ENCODE assay signal across 8 mouse cellular contexts in genomic region chr7:120670153-120670875, GRCm38 (mm10). TPM values are rescaled to one million over a fixed set of nuclear protein-coding genes. Genes with fewer than 3 reads are reported as not detected.
DNase-seq lines count a peak whose midpoint lies in the region; ATAC-seq lines count a peak whose summit lies in the region.

Gene Pdzd9 (minus strand): TSS chr7:120670343.

- WGBS in heart, embryonic 15.5 days: 15% methylated on average over 14 of the region's 14 CpGs
- WGBS in neural tube, embryonic 14.5 days: 21% methylated on average over 14 of the region's 14 CpGs

- DNase-seq in adrenal gland, postnatal 4 days (ENCODE audit: low spot score in 2 of 2): peak; percentile 48 to 50
- peak; percentile 53 for DNase-seq in fibroblast of lung, adult 2 months (ENCODE audit: low read depth)
- peak; percentile 78 for DNase-seq in kidney, postnatal 14 days
- DNase-seq in lung, adult 18-20 months: peak; percentile 49 to 58
- DNase-seq in testis, postnatal 10 days (ENCODE audit: low spot score): peak; percentile 91

- H3K4me1 ChIP-seq in heart, embryonic 15.5 days (replicated peaks): 0 out of 2 replicates have a peak, but pooled peaks cover 5% of the 10 kb centered on the region
- no peaks in the 10 kb centered on the region for H3K4me1 ChIP-seq in neural tube, embryonic 14.5 days (ENCODE audit: control insufficient read depth, insufficient read depth, low read length)

- no peak within 1 kb of the TSS for H3K9ac ChIP-seq in heart, embryonic 15.5 days
- no peak within 1 kb of the TSS for H3K9ac ChIP-seq in neural tube, embryonic 14.5 days (replicated peaks; ENCODE audit: low read depth, low read length)

- peak within 1 kb of the TSS; percentile 36 for H3K4me2 ChIP-seq in heart, embryonic 15.5 days
- H3K4me2 ChIP-seq in neural tube, embryonic 14.5 days (ENCODE audit: low read depth, low read length): no peak within 1 kb of the TSS

- no peak within 1 kb of the TSS for H3K4me3 ChIP-seq in heart, embryonic 15.5 days
- no peak within 1 kb of the TSS for H3K4me3 ChIP-seq in neural tube, embryonic 14.5 days (ENCODE audit: low read depth, low read length)

- no peaks in the 10 kb centered on the region for H3K27me3 ChIP-seq in heart, embryonic 15.5 days
- H3K27me3 ChIP-seq in neural tube, embryonic 14.5 days (ENCODE audit: control insufficient read depth, insufficient read depth, low read length): no peaks in the 10 kb centered on the region

- no peaks in the 10 kb centered on the region for H3K9me3 ChIP-seq in heart, embryonic 15.5 days (replicated peaks)
- no peaks in the 10 kb centered on the region for H3K9me3 ChIP-seq in neural tube, embryonic 14.5 days (ENCODE audit: control insufficient read depth, low read length)

- H3K27ac ChIP-seq in heart, embryonic 15.5 days: no peak within 1 kb of the TSS
- H3K27ac ChIP-seq in neural tube, embryonic 14.5 days (ENCODE audit: low read depth, low read length): no peak within 1 kb of the TSS

- no peaks in the 10 kb centered on the region for H3K36me3 ChIP-seq in heart, embryonic 15.5 days
- H3K36me3 ChIP-seq in neural tube, embryonic 14.5 days (ENCODE audit: control insufficient read depth, insufficient read depth, low read length): no peaks in the 10 kb centered on the region

- ATAC-seq in CD4-positive, CD25-positive, alpha-beta regulatory T cell, adult 4 months: peak; percentile 82
- no peak for ATAC-seq in heart, embryonic 15.5 days (replicated peaks; ENCODE audit: insufficient number of reproducible peaks, insufficient read depth, low FRiP score, low read depth)
- peak; percentile 69; the same call in 1 of the 2 replicates for ATAC-seq in neural tube, embryonic 14.5 days (ENCODE audit: low read depth)

RNA-seq across cellular contexts. Expression of gene Pdzd9, which starts in this region (rescaled TPM):
- under 1 TPM; 0.68 to 0.78 TPM for polyA plus RNA-seq in CD4-positive, CD25-positive, alpha-beta regulatory T cell, adult 4 months (2017; shearing (Covaris generic))
- not detected for total RNA-seq in adrenal gland, postnatal 4 days (2021)
- 0.34 and 0.45 TPM in 2 replicates for polyA plus RNA-seq in heart, embryonic 15.5 days (2015; fragmentation: Nextera tagmentation; extraction: Ambion mirVana)
- 0.71 and 0.74 TPM in 2 replicates for polyA plus RNA-seq in neural tube, embryonic 14.5 days (2014; fragmentation: Nextera tagmentation; extraction: Ambion mirVana)

Comparison
In these comparisons a context has a peak if more than half of its experiments do, and no peak if none do; other contexts are left out.
1. Peak in ATAC-seq in CD4-positive, CD25-positive, alpha-beta regulatory T cell, adult 4 months; RNA of the gene not detected or under 1 TPM.
2. Peak in DNase-seq in adrenal gland, postnatal 4 days; RNA of the gene not detected or under 1 TPM.
3. Peak in ATAC-seq in neural tube, embryonic 14.5 days; RNA of the gene not detected or under 1 TPM.